Mouse (Mus musculus): ENCODE data around the gene Gm21778.
"Not testable (repeated sequence)": the region's sequence is repeated elsewhere in the genome, so short reads cannot be mapped to it uniquely, and the experiment has no call there.

Gene Gm21778

GRCm38 (mm10) chrY:5942160-5942559 lies at the start of gene Gm21778:
TSS of gene Gm21778 (plus strand) at chrY:5942460.
- in situ Hi-C loops (cut with MboI) = not testable (repeated sequence)

Data from mature B cell (primary cell).